Mouse (Mus musculus): ENCODE measurements around the gene Mctp1. TPM values are rescaled to one million over a fixed set of nuclear protein-coding genes. Genes with fewer than 3 reads are reported as not detected.
"Not testable (repeated sequence)": the region's sequence is repeated elsewhere in the genome, so short reads cannot be mapped to it uniquely, and the experiment has no call there.

Gene Mctp1
- 0.10 TPM for polyA plus RNA-seq (2021)

DNA sequence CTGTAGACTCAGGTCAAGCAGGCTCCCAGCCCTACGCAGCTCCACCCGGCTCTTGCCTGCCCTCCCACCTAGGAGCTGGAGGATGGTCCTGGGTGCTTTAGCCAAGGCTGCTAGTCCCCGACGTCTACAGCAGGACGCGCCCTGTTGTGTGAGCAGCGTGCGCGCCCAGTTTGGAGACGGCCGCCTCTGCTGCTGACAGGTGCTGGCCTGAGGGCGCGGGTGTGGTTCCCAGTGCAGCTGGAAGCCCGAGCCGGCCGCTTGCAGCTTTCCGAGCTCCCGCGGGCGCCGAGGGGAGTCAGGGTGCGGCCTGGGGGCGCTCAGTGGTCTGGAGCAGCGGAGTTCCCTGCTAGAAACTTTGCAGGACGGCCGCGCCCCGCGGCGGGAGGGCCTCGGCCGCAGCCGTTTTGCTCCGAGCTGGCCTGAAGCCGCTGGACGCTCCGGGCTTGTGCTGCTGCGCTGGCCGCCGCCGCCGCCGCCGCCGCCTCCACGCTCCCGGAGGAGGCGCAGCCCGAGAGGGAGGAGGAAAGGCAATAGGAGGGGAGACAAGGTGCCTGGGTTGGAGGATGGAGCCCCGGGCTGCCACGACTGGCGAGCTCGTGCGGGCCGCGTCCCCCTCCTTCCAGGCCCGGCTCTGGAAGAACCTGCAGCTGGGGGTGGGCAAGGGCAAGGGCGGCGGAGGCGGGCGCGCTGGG, at the start of gene Mctp1:
TSS of gene Mctp1 (plus strand) at position 564 of the 692 bp plus-strand sequence.
- ATAC-seq: peak; percentile 93
- no peak for TF ChIP-seq CTCF (IDR thresholded peaks at IDR 0.05)
- ChIA-PET POLR2A (interaction anchor here (0.6 kb wide), 1 partner anchor 582 kb away, joined by 3 read pairs; no protein-coding TSS in a partner anchor), CTCF (no interaction called here)
- in situ Hi-C loops (cut with MboI; ENCODE audit: low pct_unique_long_range_greater_than_20kb): no loop called here
- H3K27me3 ChIP-seq: peaks cover 20% of the 10 kb centered on the region
- DNase-seq (ENCODE audit: low read depth, low spot score): no peak

DNA sequence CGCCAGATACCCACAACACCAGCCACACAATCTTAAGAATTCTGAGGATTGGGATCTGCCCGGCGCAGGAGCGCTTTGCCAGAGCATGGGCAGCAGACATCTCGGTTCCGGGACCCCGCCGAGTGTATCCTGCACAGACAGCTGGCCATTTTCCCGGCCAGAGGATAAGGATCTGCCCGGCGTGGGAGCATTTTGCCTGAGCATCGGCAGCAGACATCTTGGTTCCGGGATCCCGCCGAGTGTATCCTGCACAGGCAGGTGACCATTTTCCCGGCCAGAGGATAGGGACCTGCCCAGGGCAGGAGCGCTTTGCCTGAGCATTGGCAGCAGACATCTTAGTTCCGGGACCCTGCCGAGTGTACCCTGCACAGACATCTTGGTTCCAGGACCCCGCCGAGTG, 38.4 kb upstream of the Mctp1 start:
- POLR2A ChIA-PET; CTCF ChIA-PET; in situ Hi-C loops (cut with MboI; ENCODE audit: low pct_unique_long_range_greater_than_20kb); DNase-seq (ENCODE audit: low read depth, low spot score); ATAC-seq; H3K27me3 ChIP-seq: not testable (repeated sequence)

DNA sequence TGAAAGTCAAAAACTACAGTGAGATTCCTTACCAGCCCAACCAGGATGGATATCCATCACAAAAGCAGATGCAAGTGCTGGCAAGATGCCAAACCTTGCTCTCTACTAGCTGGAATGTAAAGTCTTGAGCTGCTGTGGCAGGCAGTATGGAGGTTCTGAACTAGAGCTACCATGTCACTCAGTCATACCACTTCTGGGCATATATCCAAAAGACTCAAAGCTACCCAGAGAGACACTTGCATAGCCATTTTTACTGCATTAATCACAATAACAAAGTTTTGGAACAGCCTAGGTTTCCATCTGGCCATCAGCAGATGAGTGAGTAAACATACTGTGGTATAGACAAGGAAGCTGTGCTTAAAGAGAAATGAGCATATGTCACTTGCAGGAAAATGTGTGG, 25.6 kb upstream of the Mctp1 start:
- no peaks in the 10 kb centered on the region for H3K27me3 ChIP-seq
- ChIA-PET POLR2A (no interaction called here), CTCF (no interaction called here)
- TF ChIP-seq CTCF (IDR thresholded peaks at IDR 0.05): no peak
- DNase-seq (ENCODE audit: low read depth, low spot score): no peak
- ATAC-seq: no peak
- in situ Hi-C loops (cut with MboI; ENCODE audit: low pct_unique_long_range_greater_than_20kb): no loop called here

DNA sequence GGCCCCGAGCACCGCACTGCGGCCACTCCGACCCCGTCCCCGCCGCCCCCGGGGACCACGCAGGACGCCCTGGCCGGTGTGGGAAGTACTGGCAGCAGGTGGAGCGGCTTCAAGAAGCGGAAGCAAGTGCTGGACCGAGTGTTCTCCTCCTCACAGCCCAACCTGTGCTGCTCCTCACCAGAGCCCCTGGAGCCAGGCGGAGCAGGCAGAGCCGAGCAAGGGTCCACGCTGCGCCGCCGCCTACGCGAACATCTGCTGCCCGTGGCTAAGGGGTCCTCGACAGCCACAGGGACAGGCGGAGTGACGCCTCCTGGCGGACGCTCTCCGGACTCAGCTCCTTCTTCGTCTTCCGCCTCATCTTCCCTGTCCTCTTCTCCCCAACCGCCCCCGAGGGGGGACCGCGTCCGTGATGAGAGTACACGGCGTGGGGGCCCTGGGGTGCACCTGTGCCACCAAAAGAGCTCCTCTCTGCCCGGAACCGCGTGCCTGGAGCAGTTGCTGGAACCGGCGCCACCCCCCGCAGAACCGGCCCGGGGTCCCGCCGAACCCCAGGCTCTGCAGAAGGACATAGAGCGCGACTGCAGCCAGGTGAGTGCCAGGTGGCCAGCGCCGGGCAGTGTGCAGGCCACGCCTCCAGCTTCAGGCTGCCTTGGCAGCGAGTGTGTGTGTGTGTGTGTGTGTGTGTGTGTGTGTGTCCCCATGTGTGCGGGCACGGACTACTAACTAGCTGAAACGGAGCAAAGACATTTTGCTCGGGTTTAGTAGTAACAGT, 515 bp downstream of the Mctp1 start:
- peak; percentile 46 for TF ChIP-seq CTCF (IDR thresholded peaks at IDR 0.05)
- CTCF ChIA-PET: no interaction called here
- DNase-seq (ENCODE audit: low read depth, low spot score) (no peak), ATAC-seq (peak; percentile 58)
- POLR2A ChIA-PET: no interaction called here
- peaks cover 20% of the 10 kb centered on the region for H3K27me3 ChIP-seq
- in situ Hi-C loops (cut with MboI; ENCODE audit: low pct_unique_long_range_greater_than_20kb): no loop called here

DNA sequence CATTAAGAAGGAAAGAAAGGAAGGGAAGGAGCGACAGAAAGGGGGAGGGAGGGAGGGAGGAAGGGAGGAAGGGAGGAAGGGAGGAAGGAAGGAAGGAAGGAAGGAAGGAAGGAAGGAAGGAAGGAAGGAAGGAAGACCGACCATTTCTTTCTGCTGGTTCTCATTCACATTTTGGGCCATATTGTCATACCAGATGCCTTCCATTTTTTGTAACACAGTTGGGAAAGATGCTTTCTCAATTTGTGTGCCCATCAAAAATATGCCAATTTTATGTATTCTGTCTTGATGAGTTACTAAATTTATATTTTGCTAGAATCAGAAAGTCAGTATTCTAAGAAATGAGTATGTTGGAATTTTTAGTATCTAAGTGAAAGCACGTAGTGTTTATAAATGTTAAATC, 4.3 kb downstream of the Mctp1 start:
- ATAC-seq (no peak), DNase-seq (ENCODE audit: low read depth, low spot score) (no peak)
- peaks cover 14% of the 10 kb centered on the region for H3K27me3 ChIP-seq
- POLR2A ChIA-PET: no interaction called here
- CTCF ChIA-PET: no interaction called here
- TF ChIP-seq CTCF (IDR thresholded peaks at IDR 0.05): no peak
- in situ Hi-C loops (cut with MboI; ENCODE audit: low pct_unique_long_range_greater_than_20kb): no loop called here

DNA sequence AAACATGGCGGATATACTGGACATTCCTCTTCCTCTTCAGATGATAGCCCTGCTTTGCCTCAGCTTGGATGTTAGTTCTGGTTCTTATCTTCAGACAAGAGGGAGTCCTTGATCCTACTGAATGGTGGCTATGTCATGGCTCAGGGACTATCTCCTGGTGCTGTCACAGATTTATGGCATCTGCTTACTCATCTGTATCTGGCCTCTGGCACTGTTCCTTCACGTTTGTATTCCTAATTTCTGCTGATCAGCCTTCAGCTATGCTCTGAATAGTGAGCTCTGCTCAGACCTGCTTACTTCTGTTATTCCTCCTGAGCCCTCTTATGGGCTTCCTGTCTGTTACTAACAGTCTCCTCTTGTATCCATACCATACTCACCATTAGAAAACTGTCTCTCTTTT, 7.6 kb downstream of the Mctp1 start:
- in situ Hi-C loops (cut with MboI; ENCODE audit: low pct_unique_long_range_greater_than_20kb): no loop called here
- ChIA-PET POLR2A (no interaction called here), CTCF (interaction anchor here (1.5 kb wide), 1 partner anchor 15 kb away, joined by 3 read pairs; no protein-coding TSS in a partner anchor)
- ATAC-seq: no peak
- no peak for DNase-seq (ENCODE audit: low read depth, low spot score)
- TF ChIP-seq CTCF (IDR thresholded peaks at IDR 0.05): no peak
- no peaks in the 10 kb centered on the region for H3K27me3 ChIP-seq

DNA sequence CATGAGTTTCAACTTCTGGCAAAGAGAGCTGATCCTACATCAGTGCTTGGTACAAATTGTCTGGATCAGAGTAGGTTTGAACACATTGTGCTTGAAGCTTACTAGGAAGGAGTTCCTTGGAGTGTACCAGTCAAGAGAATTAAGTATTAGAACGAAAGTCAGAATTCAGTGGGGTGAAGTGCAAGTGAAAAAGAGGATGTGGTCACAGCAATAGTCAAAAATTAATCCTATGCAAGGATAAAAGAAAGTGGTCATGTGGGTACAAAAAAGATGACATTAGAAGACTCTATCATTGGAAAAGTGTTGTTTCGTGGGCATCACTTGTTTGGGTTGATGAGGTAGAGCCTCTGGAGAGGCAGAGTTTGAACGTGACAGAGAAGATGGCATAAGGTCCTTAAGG, 8.8 kb downstream of the Mctp1 start:
- DNase-seq (ENCODE audit: low read depth, low spot score): no peak
- POLR2A ChIA-PET: no interaction called here
- ATAC-seq: no peak
- TF ChIP-seq CTCF (IDR thresholded peaks at IDR 0.05): no peak
- H3K27me3 ChIP-seq: no peaks in the 10 kb centered on the region
- in situ Hi-C loops (cut with MboI; ENCODE audit: low pct_unique_long_range_greater_than_20kb): no loop called here
- CTCF ChIA-PET: no interaction called here

DNA sequence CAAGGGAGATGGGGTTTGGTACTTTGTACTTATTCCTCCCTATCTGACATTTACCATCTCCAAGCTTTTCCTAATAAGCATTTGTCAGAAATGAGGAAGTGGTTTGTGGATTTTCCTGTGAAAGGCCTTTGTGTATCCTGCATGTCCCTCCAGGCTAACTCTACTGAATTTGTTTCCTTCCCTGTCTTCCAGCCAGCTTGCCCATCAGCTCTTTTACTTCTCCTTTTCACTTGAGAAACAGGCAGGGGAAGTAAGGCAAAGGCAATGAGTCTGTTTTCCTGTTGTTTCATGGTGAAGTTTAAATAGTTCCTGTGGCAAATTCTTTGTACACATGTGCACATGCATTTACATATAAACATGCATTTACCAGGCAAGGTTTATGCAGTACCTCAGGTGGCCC, 11.6 kb downstream of the Mctp1 start:
- TF ChIP-seq CTCF (IDR thresholded peaks at IDR 0.05): no peak
- no peaks in the 10 kb centered on the region for H3K27me3 ChIP-seq
- POLR2A ChIA-PET: no interaction called here
- in situ Hi-C loops (cut with MboI; ENCODE audit: low pct_unique_long_range_greater_than_20kb): no loop called here
- CTCF ChIA-PET: no interaction called here
- DNase-seq (ENCODE audit: low read depth, low spot score): no peak
- ATAC-seq: no peak

DNA sequence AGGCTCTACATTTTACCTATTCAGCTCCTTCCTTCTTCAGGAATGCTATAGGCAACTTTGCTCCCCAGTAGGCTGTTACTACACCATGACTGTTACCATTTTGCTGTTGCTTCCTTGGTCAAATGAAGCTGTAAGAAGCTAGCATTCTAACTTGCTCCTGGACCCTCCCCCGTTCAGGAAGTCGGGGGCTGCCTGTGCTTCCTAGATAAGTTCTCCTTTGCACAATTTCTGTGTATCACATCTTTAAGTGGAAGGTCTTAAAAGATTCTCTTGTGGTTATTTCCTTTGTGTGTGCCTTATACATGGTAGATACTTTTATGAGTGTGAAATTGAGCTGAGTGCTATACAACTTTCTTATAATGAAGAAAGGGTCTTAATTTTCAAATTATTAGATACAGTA, 25.0 kb downstream of the Mctp1 start:
- no peak for ATAC-seq
- ChIA-PET CTCF (no interaction called here), POLR2A (no interaction called here)
- no peaks in the 10 kb centered on the region for H3K27me3 ChIP-seq
- no peak for DNase-seq (ENCODE audit: low read depth, low spot score)
- no peak for TF ChIP-seq CTCF (IDR thresholded peaks at IDR 0.05)
- in situ Hi-C loops (cut with MboI; ENCODE audit: low pct_unique_long_range_greater_than_20kb): no loop called here

DNA sequence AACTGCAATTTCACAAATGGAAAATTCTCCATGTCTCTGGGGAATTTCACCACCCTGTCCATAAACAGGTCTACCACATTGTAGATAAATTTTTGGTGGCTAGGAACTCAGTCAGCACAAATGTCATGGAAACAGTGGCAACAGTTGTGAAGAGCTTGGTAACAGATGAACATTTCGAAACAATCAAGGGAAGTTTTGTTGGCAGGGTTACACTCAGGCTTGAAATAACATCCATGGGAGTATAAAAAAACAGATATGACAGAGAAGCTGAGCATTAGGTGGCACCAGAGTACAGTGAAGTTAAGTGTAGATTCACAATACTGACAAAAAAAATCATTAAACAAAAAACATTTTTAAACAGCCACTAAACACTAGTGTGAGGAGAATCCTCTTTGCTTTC, 26.3 kb downstream of the Mctp1 start:
- no peak for ATAC-seq
- no peak for TF ChIP-seq CTCF (IDR thresholded peaks at IDR 0.05)
- DNase-seq (ENCODE audit: low read depth, low spot score): no peak
- no peaks in the 10 kb centered on the region for H3K27me3 ChIP-seq
- ChIA-PET POLR2A (no interaction called here), CTCF (no interaction called here)
- in situ Hi-C loops (cut with MboI; ENCODE audit: low pct_unique_long_range_greater_than_20kb): no loop called here

DNA sequence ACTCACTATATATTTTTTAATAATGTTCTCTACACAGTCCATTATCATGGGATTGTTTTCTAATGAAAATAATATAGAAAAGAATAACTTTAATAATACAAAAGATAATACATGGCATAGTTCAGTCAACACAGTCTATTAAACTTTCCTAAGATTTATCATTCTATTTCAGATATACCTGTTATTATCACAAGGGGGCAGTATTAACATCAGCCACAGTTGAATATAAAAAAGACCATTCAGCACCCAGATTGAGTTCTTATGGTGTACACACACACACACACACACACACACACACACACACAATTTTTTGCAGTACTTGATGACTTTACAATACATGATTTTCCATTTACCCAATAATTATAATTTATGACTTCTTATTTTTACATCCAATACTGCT, 31.0 kb downstream of the Mctp1 start:
- in situ Hi-C loops (cut with MboI; ENCODE audit: low pct_unique_long_range_greater_than_20kb): loop anchor here (5.0 kb wide), 1 partner anchor 267 kb away; no protein-coding TSS in a partner anchor
- POLR2A ChIA-PET: no interaction called here
- DNase-seq (ENCODE audit: low read depth, low spot score): no peak
- ATAC-seq: no peak
- TF ChIP-seq CTCF (IDR thresholded peaks at IDR 0.05): no peak
- CTCF ChIA-PET: interaction anchor here (0.9 kb wide), 1 partner anchor 267 kb away, joined by 3 read pairs; no protein-coding TSS in a partner anchor
- H3K27me3 ChIP-seq: no peaks in the 10 kb centered on the region

Data from Patski (cell line).